Mouse (Mus musculus) megakaryocyte, embryonic 14.5 days (primary cell): ENCODE data around the gene Srbd1.

Source experiments
- FLI1 ChIP-seq: IDR thresholded peaks from 2 replicates; pipeline ENCODE4 v1.6.1; 2012; ENCODE audit warnings: low read length, inconsistent platforms, mixed read lengths
- GATA1 ChIP-seq: IDR thresholded peaks from 3 replicates; pipeline ENCODE4 v1.6.1; 2012; ENCODE audit warnings: mixed read lengths, low read length, inconsistent platforms, borderline replicate concordance

- TF ChIP-seq FLI1 = no peak
- TF ChIP-seq GATA1 = no peak
Observed at GRCm38 (mm10) chr17:86164416-86164815, 19.4 kb upstream of the Srbd1 start.
